Mouse (Mus musculus) G1E (cell line): Measurements from ENCODE around the gene Ptpn11. TPM values are rescaled to one million over a fixed set of nuclear protein-coding genes. Genes with fewer than 3 reads are reported as not detected.

Experiments used
- ATAC-seq: 2 replicates; pipeline ENCODE4 v1.8.0; 2016; ENCODE audit warnings: mild to moderate bottlenecking; ENCODE audit not compliant: insufficient number of reproducible peaks, poor library complexity, low FRiP score, severe bottlenecking; ENCODE audit errors: extremely low read depth
- DNase-seq: peaks from one replicate; pipeline ENCODE4 v3.0.0; 2012; ENCODE audit warnings: low spot score
- H3K27me3 ChIP-seq: 2 replicates; pipeline ENCODE4 v1.6.1; 2012; ENCODE audit warnings: mild to moderate bottlenecking, low read length, inconsistent platforms; ENCODE audit not compliant: insufficient read depth
- H3K36me3 ChIP-seq: replicated peaks from 2 replicates; pipeline ENCODE3; 2012; ENCODE audit warnings: mild to moderate bottlenecking, inconsistent platforms
- H3K4me1 ChIP-seq: 2 replicates; pipeline ENCODE4 v1.6.1; 2012; ENCODE audit warnings: low read depth, low read length, inconsistent platforms, mixed read lengths; ENCODE audit not compliant: insufficient read depth
- H3K4me3 ChIP-seq: 2 replicates; pipeline ENCODE4 v1.5.1; 2012; ENCODE audit warnings: low read depth, mild to moderate bottlenecking, inconsistent platforms, low read length, moderate library complexity, mixed read lengths
- H3K9me3 ChIP-seq: replicated peaks from 2 replicates; pipeline ENCODE4 v1.6.1; 2012; ENCODE audit warnings: inconsistent platforms
- CTCF ChIP-seq: IDR thresholded peaks from 2 replicates; pipeline ENCODE4 v1.5.1; 2012; ENCODE audit warnings: low read depth, low read length, inconsistent platforms, mixed read lengths
- GATA1 ChIP-seq: IDR thresholded peaks from 2 replicates; pipeline ENCODE4 v1.6.1; 2012; ENCODE audit warnings: borderline replicate concordance, low read length, inconsistent platforms, mixed read lengths
- GATA2 ChIP-seq: IDR thresholded peaks from 2 replicates; pipeline ENCODE4 v1.6.1; 2012; ENCODE audit warnings: low read depth, low read length, inconsistent platforms, borderline replicate concordance
- POLR2AphosphoS5 ChIP-seq: IDR thresholded peaks from 2 replicates; pipeline ENCODE4 v1.6.1; 2012; ENCODE audit warnings: low read depth, low read length, inconsistent platforms; ENCODE audit not compliant: insufficient replicate concordance
- TAL1 ChIP-seq: conservative IDR thresholded peaks from 2 replicates; pipeline ENCODE4 v1.6.1; 2012; ENCODE audit warnings: low read depth, low read length, inconsistent platforms, mixed read lengths
- polyA plus RNA-seq: library from polyadenylated mRNA; stranded (reverse); fragments of >175 nt; gene quantifications from 2 replicates; pipeline ENCODE4 v1.2.3, GENCODE M21; 2012
- total RNA-seq, 2 experiments: library from RNA; stranded (forward) in 1 of 2; stranded (reverse) in 1 of 2; fragments of 200-1000 nt in 1 of 2; fragments of >200 nt in 1 of 2; fragmentation: Nextera tagmentation in 1 of 2; gene quantifications; 2 replicates each; pipeline ENCODE4 v1.2.3; 2014 to 2017

Ptpn11 gene
- total and polyA plus RNA-seq, 3 experiments = 28.6 to 43.0 (median 28.8) TPM

DNA sequence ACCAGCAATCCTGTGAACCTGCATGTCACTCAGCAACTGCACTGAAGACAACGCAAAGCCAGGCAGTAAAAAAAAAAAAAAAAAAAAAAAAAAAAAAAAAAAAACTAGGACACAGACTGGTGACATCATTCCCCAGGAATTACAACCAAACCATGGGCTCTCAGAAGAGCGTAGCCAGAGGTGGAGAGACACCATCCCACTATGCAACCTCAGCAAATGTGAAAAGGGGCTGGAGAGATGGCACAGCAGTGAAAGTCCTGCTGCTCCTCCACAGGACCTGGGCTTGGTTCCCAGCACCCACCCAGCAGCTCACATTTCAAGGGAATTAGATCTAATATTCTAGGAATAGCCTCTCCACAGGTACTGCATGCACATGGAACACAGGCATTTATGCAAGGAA lies 34.2 kb downstream of the Ptpn11 start:
- H3K4me1 ChIP-seq = 0 out of 2 replicates have a peak, but pooled peaks cover 5% of the 10 kb centered on the region
- no peak for TF ChIP-seq POLR2AphosphoS5
- TF ChIP-seq GATA1 = no peak
- H3K27me3 ChIP-seq = no peaks in the 10 kb centered on the region
- H3K36me3 ChIP-seq = peaks cover 99% of the 10 kb centered on the region
- H3K4me3 ChIP-seq = no peak overlapping the region
- ATAC-seq = no peak
- no peaks in the 10 kb centered on the region for H3K9me3 ChIP-seq
- no peak for DNase-seq

DNA sequence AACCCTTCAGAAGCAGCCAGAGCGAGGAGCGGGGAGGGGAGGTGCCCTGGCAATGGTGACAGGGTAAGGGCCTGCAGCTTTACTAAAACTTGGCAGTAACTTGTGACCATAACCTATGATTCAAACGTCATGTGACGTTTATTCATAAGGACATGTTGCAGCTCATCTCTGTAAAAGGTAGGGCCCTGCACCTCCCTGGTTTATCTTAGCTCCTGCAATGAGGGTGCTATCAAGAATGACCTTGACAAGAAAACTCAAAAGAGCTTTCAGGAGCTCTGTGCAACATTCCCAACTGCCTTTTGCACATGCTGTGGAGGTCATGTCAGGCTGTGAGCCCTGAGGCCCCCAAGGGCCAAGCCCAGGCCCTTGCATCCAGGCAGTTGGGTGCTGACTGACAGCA lies 35.1 kb downstream of the Ptpn11 start:
- no peaks in the 10 kb centered on the region for H3K9me3 ChIP-seq
- H3K4me1 ChIP-seq = 0 out of 2 replicates have a peak, but pooled peaks cover 5% of the 10 kb centered on the region
- no peak for DNase-seq
- peaks cover 98% of the 10 kb centered on the region for H3K36me3 ChIP-seq
- TF ChIP-seq POLR2AphosphoS5 (no peak), CTCF (no peak), GATA2 (no peak), TAL1 (no peak), GATA1 (no peak)
- no peak overlapping the region for H3K4me3 ChIP-seq
- H3K27me3 ChIP-seq = no peaks in the 10 kb centered on the region
- no peak for ATAC-seq

DNA sequence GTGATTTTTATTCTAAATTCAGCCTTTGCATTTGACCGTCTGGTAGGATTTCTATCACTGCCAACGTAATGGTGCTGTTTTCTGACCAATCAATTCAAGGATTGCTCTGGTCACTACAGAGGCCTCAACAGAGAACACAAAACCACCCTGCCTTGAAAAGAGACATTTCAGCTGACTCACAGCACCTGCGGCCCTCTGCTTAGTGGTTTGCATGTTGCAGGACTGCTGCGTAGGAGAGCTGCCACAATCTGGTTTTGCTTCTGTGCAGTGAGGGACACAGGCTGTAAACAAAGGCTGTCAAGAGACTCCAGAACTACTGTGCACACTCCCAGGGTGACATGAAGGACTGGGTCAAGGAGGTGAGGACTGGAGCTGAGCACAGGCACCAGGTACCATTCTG lies 40.5 kb downstream of the Ptpn11 start:
- TF ChIP-seq GATA2 (no peak), GATA1 (no peak), TAL1 (no peak), CTCF (no peak), POLR2AphosphoS5 (no peak)
- ATAC-seq = no peak
- H3K9me3 ChIP-seq = no peaks in the 10 kb centered on the region
- no peak for DNase-seq
- H3K4me3 ChIP-seq = no peak overlapping the region
- peaks cover 96% of the 10 kb centered on the region for H3K36me3 ChIP-seq
- peaks cover 12% of the 10 kb centered on the region; the same call in 1 of the 2 replicates for H3K4me1 ChIP-seq
- H3K27me3 ChIP-seq = no peaks in the 10 kb centered on the region

DNA sequence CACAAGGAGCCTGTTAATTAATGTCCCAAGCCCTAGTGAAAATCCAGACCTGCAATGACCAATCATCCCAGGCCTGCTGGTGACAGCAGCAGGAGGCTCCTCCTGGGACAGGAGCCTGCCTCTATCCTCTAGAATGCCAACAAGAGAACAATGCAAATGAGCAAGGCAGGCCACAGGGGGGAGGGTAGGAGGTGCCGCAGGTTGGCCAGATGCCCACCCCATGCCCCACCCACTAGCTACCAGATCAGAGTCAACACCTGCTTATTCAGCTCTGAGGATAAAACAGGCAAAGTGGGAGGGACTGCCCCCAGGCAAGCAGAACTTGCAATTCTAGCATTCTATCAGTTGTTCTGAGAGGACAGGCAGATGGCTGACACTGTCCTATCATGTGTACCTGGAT lies 42.0 kb downstream of the Ptpn11 start:
- Histone ChIP-seq H3K4me3 (no peak overlapping the region), H3K36me3 (peaks cover 96% of the 10 kb centered on the region), H3K4me1 (peaks cover 12% of the 10 kb centered on the region; the same call in 1 of the 2 replicates), H3K27me3 (no peaks in the 10 kb centered on the region), H3K9me3 (no peaks in the 10 kb centered on the region)
- peak; percentile 18 for DNase-seq
- TF ChIP-seq GATA1 (no peak), CTCF (no peak), GATA2 (no peak), POLR2AphosphoS5 (no peak), TAL1 (no peak)
- no peak for ATAC-seq

DNA sequence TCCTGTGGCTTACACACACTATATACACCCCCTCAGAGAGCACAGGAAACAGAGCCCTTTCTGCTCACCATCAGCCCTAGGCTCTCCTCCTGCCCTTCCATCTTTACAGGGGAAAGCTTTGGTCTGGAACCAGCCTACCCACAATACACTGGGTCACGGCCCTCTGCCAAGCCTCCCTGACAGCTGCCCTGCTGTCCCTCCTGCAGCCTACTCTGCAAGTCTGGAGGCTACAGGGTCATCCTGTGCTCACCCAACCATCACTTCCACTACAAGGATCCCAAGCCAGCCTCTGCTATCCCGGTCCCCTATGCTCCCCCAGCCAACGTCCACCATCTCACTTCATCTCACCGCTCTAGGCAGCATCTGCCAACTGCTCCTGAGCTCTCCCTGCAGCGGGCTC lies 44.9 kb downstream of the Ptpn11 start:
- no peak for ATAC-seq
- H3K36me3 ChIP-seq = peaks cover 97% of the 10 kb centered on the region
- TF ChIP-seq CTCF = no peak
- no peak for TF ChIP-seq TAL1
- TF ChIP-seq GATA2 = no peak
- no peak for TF ChIP-seq GATA1
- TF ChIP-seq POLR2AphosphoS5 = no peak

DNA sequence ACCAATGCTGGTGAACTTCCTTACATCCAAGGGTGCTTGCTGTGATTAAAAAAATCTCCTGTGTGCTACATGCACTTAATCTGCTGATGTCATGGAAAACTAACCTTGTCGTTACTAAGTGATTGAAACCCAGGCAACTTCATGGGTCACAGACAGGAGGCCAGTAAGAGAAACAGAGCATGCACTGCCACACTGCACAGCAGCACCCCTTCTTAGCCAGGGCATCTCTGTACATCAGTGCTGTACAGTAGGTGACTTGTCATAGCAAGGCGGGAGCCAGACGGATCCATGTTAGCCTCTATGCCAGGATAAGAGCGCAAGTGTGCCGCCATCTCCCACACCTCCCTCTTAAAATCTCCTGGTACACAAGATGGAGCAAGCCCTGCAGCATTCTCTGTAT lies 45.6 kb downstream of the Ptpn11 start:
- TF ChIP-seq GATA1 = no peak
- TF ChIP-seq POLR2AphosphoS5 = no peak
- TF ChIP-seq CTCF = no peak
- no peak for TF ChIP-seq TAL1
- no peak for TF ChIP-seq GATA2
- peaks cover 97% of the 10 kb centered on the region for H3K36me3 ChIP-seq
- no peaks in the 10 kb centered on the region for H3K27me3 ChIP-seq
- H3K4me1 ChIP-seq = peaks cover 9% of the 10 kb centered on the region
- H3K9me3 ChIP-seq = no peaks in the 10 kb centered on the region
- ATAC-seq (no peak), DNase-seq (no peak)
- no peak overlapping the region for H3K4me3 ChIP-seq

More for the DNA sequence above, 44.9 kb downstream of the Ptpn11 start:
- no peak for DNase-seq
- H3K9me3 ChIP-seq = no peaks in the 10 kb centered on the region
- H3K4me3 ChIP-seq = no peak overlapping the region
- peaks cover 14% of the 10 kb centered on the region for H3K4me1 ChIP-seq
- no peaks in the 10 kb centered on the region for H3K27me3 ChIP-seq
